Mouse (Mus musculus) CH12.LX (cell line): ENCODE results near the gene Camsap2. TPM values are rescaled to one million over a fixed set of nuclear protein-coding genes. Genes with fewer than 3 reads are reported as not detected.

ENCODE experiments used
- DNase-seq: peaks from one replicate; pipeline ENCODE4 v3.0.0-alpha.2; 2013; ENCODE audit errors: extremely low read depth
- H3K27ac ChIP-seq: 2 replicates; pipeline ENCODE4 v1.5.1; 2012; ENCODE audit warnings: low read depth, mild to moderate bottlenecking, control low read depth, moderate library complexity; ENCODE audit not compliant: insufficient read depth
- H3K27me3 ChIP-seq: replicated peaks from 2 replicates; pipeline ENCODE3; 2012; ENCODE audit warnings: inconsistent platforms
- H3K36me3 ChIP-seq, 2 experiments: replicated peaks in 1 of 2; 2 replicates each; pipeline versions ENCODE3 to v1.6.1; 2012; ENCODE audit warnings: inconsistent platforms in 1 of 2, low read length in 1 of 2, mild to moderate bottlenecking in 1 of 2, mixed read lengths in 1 of 2, moderate library complexity in 1 of 2; ENCODE audit not compliant: control insufficient read depth in 1 of 2, insufficient read depth in 1 of 2
- H3K4me1 ChIP-seq, 2 experiments: 2 replicates each; pipeline ENCODE4 v1.6.1; 2012; ENCODE audit warnings: inconsistent platforms in 1 of 2, moderate library complexity in 1 of 2; ENCODE audit not compliant: insufficient read depth in 2 of 2, control insufficient read depth in 1 of 2
- H3K4me2 ChIP-seq: 2 replicates; pipeline ENCODE4 v1.6.1; 2012; ENCODE audit warnings: low read depth, mild to moderate bottlenecking, control low read depth; ENCODE audit not compliant: poor library complexity, insufficient read depth, severe bottlenecking
- H3K4me3 ChIP-seq, 3 experiments: fragments of 150-350 bp in 1 of 3; sonication (generic) in 1 of 3; replicated peaks in 1 of 3; 2 replicates each; pipeline versions ENCODE3 to v1.5.1; 2011 to 2012; ENCODE audit warnings: low read depth in 2 of 3, low read length in 2 of 3, mild to moderate bottlenecking in 2 of 3, moderate library complexity in 2 of 3, control low read depth in 1 of 3, improper control_type of control experiment in 1 of 3, inconsistent platforms in 1 of 3, mixed read lengths in 1 of 3; ENCODE audit not compliant: poor library complexity in 1 of 3
- H3K79me2 ChIP-seq: replicated peaks from 2 replicates; pipeline ENCODE4 v1.6.1; 2012; ENCODE audit warnings: mild to moderate bottlenecking, moderate library complexity; ENCODE audit not compliant: control insufficient read depth, poor library complexity, insufficient read depth, severe bottlenecking; ENCODE audit errors: extremely low read depth
- H3K9ac ChIP-seq: 2 replicates; pipeline ENCODE4 v1.6.1; 2012; ENCODE audit warnings: low read depth, mild to moderate bottlenecking, control low read depth, moderate library complexity; ENCODE audit not compliant: insufficient read depth
- H3K9me3 ChIP-seq: replicated peaks from 2 replicates; pipeline ENCODE3; 2012; ENCODE audit warnings: low read length, inconsistent platforms, mixed read lengths
- CHD2 ChIP-seq: IDR thresholded peaks from 2 replicates; pipeline ENCODE4 v1.6.1; 2011; ENCODE audit warnings: low read length, improper control_type of control experiment
- CTCF ChIP-seq, 2 experiments: IDR thresholded peaks in 1 of 2; conservative IDR thresholded peaks in 1 of 2; 2 replicates each; pipeline ENCODE4 v1.5.1; 2011 to 2012; ENCODE audit warnings: low read depth in 2 of 2, low read length in 2 of 2, improper control_type of control experiment in 1 of 2, inconsistent platforms in 1 of 2, mild to moderate bottlenecking in 1 of 2, moderate library complexity in 1 of 2
- GABPA ChIP-seq: IDR thresholded peaks from 2 replicates; pipeline ENCODE4 v1.6.1; 2012; ENCODE audit warnings: low read depth, low read length, improper control_type of control experiment, inconsistent platforms; ENCODE audit not compliant: insufficient replicate concordance
- MEF2A ChIP-seq: IDR thresholded peaks from 2 replicates; pipeline ENCODE4 v1.6.1; 2014; ENCODE audit warnings: low read depth, mild to moderate bottlenecking, inconsistent platforms, low read length, improper control_type of control experiment, borderline replicate concordance
- MXI1 ChIP-seq: IDR thresholded peaks from 2 replicates; pipeline ENCODE4 v1.6.1; 2011; ENCODE audit warnings: mild to moderate bottlenecking, low read depth, low read length, improper control_type of control experiment
- NRF1 ChIP-seq: IDR thresholded peaks from 2 replicates; pipeline ENCODE4 v1.6.1; 2014; ENCODE audit warnings: low read depth, mild to moderate bottlenecking, inconsistent platforms, low read length, improper control_type of control experiment, moderate library complexity
- PAX5 ChIP-seq: IDR thresholded peaks from 2 replicates; pipeline ENCODE4 v1.6.1; 2012; ENCODE audit warnings: low read length, inconsistent platforms, mixed read lengths
- POLR2A ChIP-seq: IDR thresholded peaks from 2 replicates; pipeline ENCODE4 v1.6.1; 2011; ENCODE audit warnings: low read depth, mild to moderate bottlenecking, improper control_type of control experiment, low read length
- TCF12 ChIP-seq: IDR thresholded peaks from 2 replicates; pipeline ENCODE4 v1.6.1; 2014; ENCODE audit warnings: low read depth, mild to moderate bottlenecking, inconsistent platforms, low read length, improper control_type of control experiment
- USF2 ChIP-seq: conservative IDR thresholded peaks from 2 replicates; pipeline ENCODE4 v1.6.1; 2011; ENCODE audit warnings: low read depth, low read length, improper control_type of control experiment
- dilution Hi-C: fragments of 300-500 bp; cut with MboI; formaldehyde crosslinking; loops from 2 replicates; pipeline ENCODE4 v1.14.3; 2020; ENCODE audit warnings: low sequenced_read_pairs; ENCODE audit not compliant: extremely low pct_unique_long_range_greater_than_20kb, extremely low pct_ligation_motif_present
- in situ Hi-C: fragments of 300-500 bp; cut with MboI; formaldehyde crosslinking; loops from 3 replicates; pipeline ENCODE4 v1.14.3; 2019; ENCODE audit warnings: low sequenced_read_pairs, low pct_ligation_motif_present, low pct_unique_long_range_greater_than_20kb, mixed read lengths
- polyA plus RNA-seq: library from polyadenylated mRNA; unstranded; fragments of >175 nt; gene quantifications from 2 replicates; pipeline ENCODE4 v1.2.1, GENCODE M21; 2012; ENCODE audit warnings: low read depth; ENCODE audit not compliant: insufficient read length
- total RNA-seq, 2 experiments: library from RNA; depleted of rRNA; stranded (reverse); fragments of 300-350 nt in 1 of 2; fragments of >200 nt in 1 of 2; gene quantifications; 2 replicates each; pipeline ENCODE4 v1.2.3; 2012 to 2014

Camsap2 gene
- total and polyA plus RNA-seq, 3 experiments = 5.6 to 11.3 (median 9.5) TPM

DNA sequence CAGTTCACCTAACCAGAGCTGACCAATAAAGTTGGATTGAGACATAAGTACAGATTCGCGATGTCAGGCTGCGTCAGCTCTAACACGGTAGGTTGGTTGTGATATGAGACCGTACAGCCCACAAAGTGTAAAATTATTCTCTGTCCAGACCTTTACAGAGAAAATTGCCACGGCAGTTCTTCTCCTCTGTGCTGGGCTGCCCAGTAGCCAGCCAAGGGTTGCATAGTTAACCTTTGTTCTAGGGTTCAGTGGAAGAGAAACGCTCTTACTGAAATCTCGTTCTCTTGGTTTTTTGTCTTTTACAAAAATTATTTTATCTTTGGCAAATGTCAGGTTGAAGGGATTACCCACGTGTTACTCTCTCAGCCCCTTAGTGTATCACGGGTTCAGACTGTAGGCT lies 123.5 kb downstream of the Camsap2 start:
- H3K9ac ChIP-seq = no peak overlapping the region
- dilution Hi-C loops (no loop called here), in situ Hi-C loops (no loop called here)
- DNase-seq = no peak
- H3K9me3 ChIP-seq = no peaks in the 10 kb centered on the region
- H3K4me2 ChIP-seq = no peak overlapping the region
- no peaks in the 10 kb centered on the region for H3K79me2 ChIP-seq
- H3K36me3 ChIP-seq = no peaks in the 10 kb centered on the region
- H3K27ac ChIP-seq = no peak overlapping the region
- peaks cover 7 to 15% of the 10 kb centered on the region in 2 experiments for H3K4me1 ChIP-seq
- H3K27me3 ChIP-seq = peaks cover 2% of the 10 kb centered on the region
- no peak overlapping the region for H3K4me3 ChIP-seq
- no peak for TF ChIP-seq USF2
- TF ChIP-seq, all 38 proteins: peak for 0

DNA sequence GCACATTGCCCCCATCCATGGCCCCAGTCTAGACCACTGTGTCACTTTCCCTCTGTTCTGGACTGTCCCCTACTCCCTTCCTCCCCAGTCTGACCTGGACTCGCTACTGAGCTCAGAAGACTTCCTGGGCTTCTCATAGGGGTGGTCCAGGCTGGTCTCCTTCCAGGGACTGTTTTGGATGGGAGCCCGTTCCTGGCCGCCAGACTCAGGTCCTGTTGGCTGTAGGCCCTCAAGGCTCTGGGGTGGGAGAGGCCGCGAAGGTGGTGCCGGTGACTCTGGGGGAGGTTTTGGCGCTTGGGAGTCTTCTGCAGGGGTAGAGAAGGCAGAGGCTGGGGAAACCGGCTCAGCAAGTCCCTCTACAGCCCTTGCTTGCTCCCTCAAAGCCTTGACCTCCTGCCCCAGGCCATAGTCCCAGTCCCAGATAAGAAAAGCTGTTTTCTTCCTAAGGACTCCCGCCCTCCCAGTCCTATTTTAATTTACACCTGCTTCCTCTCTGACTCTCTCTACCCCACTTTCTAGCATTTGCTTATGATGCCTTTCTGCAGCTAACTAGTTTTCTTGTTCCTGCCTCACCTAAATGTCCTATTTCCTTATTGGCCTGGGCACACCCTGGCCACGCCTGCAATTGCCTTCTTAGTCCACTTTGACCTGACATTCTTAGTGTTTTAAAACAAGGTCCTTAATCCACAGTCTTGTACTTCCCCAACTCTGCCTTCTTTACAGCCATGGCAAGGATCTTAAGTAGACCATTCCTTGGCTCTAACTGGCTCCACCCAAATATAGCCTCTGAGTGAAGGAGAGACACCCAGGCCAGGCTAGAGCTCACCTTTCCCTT lies 125.7 kb downstream of the Camsap2 start:
- H3K27me3 ChIP-seq = peaks cover 4% of the 10 kb centered on the region
- in situ Hi-C loops = no loop called here

More for the DNA sequence above, 125.7 kb downstream of the Camsap2 start:
- H3K9ac ChIP-seq = no peak overlapping the region
- no peak overlapping the region for H3K4me3 ChIP-seq
- TF ChIP-seq NRF1 = no peak
- no peak for TF ChIP-seq POLR2A
- TF ChIP-seq GABPA = no peak
- no peak for TF ChIP-seq MEF2A
- no peak for TF ChIP-seq TCF12
- no peak for TF ChIP-seq PAX5
- TF ChIP-seq CTCF (conservative IDR thresholded peaks at IDR 0.05 in 1 of 2, IDR thresholded peaks at IDR 0.05 in 1 of 2; ENCODE audit: low read depth in 2 of 2, low read length in 2 of 2) = no peak
- TF ChIP-seq MXI1 = no peak
- TF ChIP-seq CHD2 = no peak
- no peaks in the 10 kb centered on the region for H3K36me3 ChIP-seq
- peaks cover 0 to 9% of the 10 kb centered on the region in 2 experiments; a peak in 3 of 4 replicates for H3K4me1 ChIP-seq
- no peaks in the 10 kb centered on the region for H3K9me3 ChIP-seq
- DNase-seq = no peak
- no peak overlapping the region for H3K27ac ChIP-seq
- no peak overlapping the region for H3K4me2 ChIP-seq
- H3K79me2 ChIP-seq = no peaks in the 10 kb centered on the region
- dilution Hi-C loops = no loop called here

Other genes with a start within 250 kb of the Camsap2 start
- gene Kif21b, start 214.7 kb downstream of the Camsap2 start, total RNA-seq (2012; rRNA removed) = 21.1 and 26.2 TPM in 2 replicates
- gene Kif21b, start 214.7 kb downstream of the Camsap2 start, total RNA-seq (2014; rRNA removed) = 6.0 and 7.3 TPM in 2 replicates
- 22.6 and 32.4 TPM in 2 replicates for gene Kif21b, start 214.7 kb downstream of the Camsap2 start, polyA plus RNA-seq
- gene Mroh3, start 133.3 kb downstream of the Camsap2 start, total RNA-seq (2012; rRNA removed) = not detected in 2 replicates
- not detected in 2 replicates for gene Mroh3, start 133.3 kb downstream of the Camsap2 start, total RNA-seq (2014; rRNA removed)
- not detected in 2 replicates for gene Mroh3, start 133.3 kb downstream of the Camsap2 start, polyA plus RNA-seq
- gene Inava, start 111.8 kb downstream of the Camsap2 start, total RNA-seq (2012; rRNA removed) = 0.34 and 0.42 TPM in 2 replicates
- not detected in 2 replicates for gene Inava, start 111.8 kb downstream of the Camsap2 start, total RNA-seq (2014; rRNA removed)
- 0.11 and 0.34 TPM in 2 replicates for gene Inava, start 111.8 kb downstream of the Camsap2 start, polyA plus RNA-seq
- not detected in 2 replicates for gene Gpr25, start 85.2 kb downstream of the Camsap2 start, total RNA-seq (2012; rRNA removed)
- not detected in 2 replicates for gene Gpr25, start 85.2 kb downstream of the Camsap2 start, total RNA-seq (2014; rRNA removed)
- not detected in 2 replicates for gene Gpr25, start 85.2 kb downstream of the Camsap2 start, polyA plus RNA-seq
- 7.2 and 9.0 TPM in 2 replicates for gene Ddx59, start 69.2 kb upstream of the Camsap2 start, total RNA-seq (2012; rRNA removed)
- 10.9 and 12.2 TPM in 2 replicates for gene Ddx59, start 69.2 kb upstream of the Camsap2 start, total RNA-seq (2014; rRNA removed)
- 6.9 and 8.1 TPM in 2 replicates for gene Ddx59, start 69.2 kb upstream of the Camsap2 start, polyA plus RNA-seq
- 7.8 and 9.2 TPM in 2 replicates for gene Kif14, start 120.2 kb upstream of the Camsap2 start, total RNA-seq (2012; rRNA removed)
- 4.5 and 5.5 TPM in 2 replicates for gene Kif14, start 120.2 kb upstream of the Camsap2 start, total RNA-seq (2014; rRNA removed)
- gene Kif14, start 120.2 kb upstream of the Camsap2 start, polyA plus RNA-seq = 12.0 and 12.7 TPM in 2 replicates